Mouse (Mus musculus) bone marrow, adult 2 months (tissue): ENCODE measurements around the gene Fam189a1. TPM values are rescaled to one million over a fixed set of nuclear protein-coding genes. Genes with fewer than 3 reads are reported as not detected.

Experiments
- H3K27ac ChIP-seq: fragments of 200-500 bp; 2 replicates; pipeline ENCODE4 v1.5.1; 2012; ENCODE audit warnings: low read depth, mild to moderate bottlenecking, control low read depth, inconsistent platforms, low read length; ENCODE audit not compliant: control insufficient read depth, poor library complexity, insufficient read depth
- H3K4me1 ChIP-seq: fragments of 200-500 bp; 2 replicates; pipeline ENCODE4 v1.6.1; 2011; ENCODE audit warnings: low read length; ENCODE audit not compliant: control insufficient read depth, insufficient read depth
- H3K4me3 ChIP-seq: fragments of 200-500 bp; replicated peaks from 2 replicates; pipeline ENCODE3; 2011; ENCODE audit warnings: mild to moderate bottlenecking, low read depth, low read length, control low read depth; ENCODE audit not compliant: control insufficient read depth
- CTCF ChIP-seq: fragments of 200-500 bp; IDR thresholded peaks from 2 replicates; pipeline ENCODE4 v1.5.1; 2011; ENCODE audit warnings: low read length, control low read depth; ENCODE audit not compliant: control insufficient read depth, insufficient read depth
- POLR2A ChIP-seq: fragments of 200-500 bp; IDR thresholded peaks from 2 replicates; pipeline ENCODE4 v1.6.1; 2011; ENCODE audit warnings: low read depth, mild to moderate bottlenecking, control low read depth, low read length, borderline replicate concordance; ENCODE audit not compliant: control insufficient read depth
- WGBS: fragments of 180-500 bp; shearing (Covaris S2); methylation state at CpG from one replicate; pipeline ENCODE4 v1.1.7; 2018; 5-methylcytosine and 5-hydroxymethylcytosine counted together
- polyA plus RNA-seq: library from polyadenylated mRNA; stranded (reverse); fragments of >200 nt; gene quantifications from 2 replicates; pipeline ENCODE4 v1.2.4, GENCODE M21; 2011; ENCODE audit warnings: low replicate concordance; ENCODE audit not compliant: missing spikeins, insufficient read depth, insufficient read length

Gene Fam189a1
- polyA plus RNA-seq, 1 experiment: not detected

DNA sequence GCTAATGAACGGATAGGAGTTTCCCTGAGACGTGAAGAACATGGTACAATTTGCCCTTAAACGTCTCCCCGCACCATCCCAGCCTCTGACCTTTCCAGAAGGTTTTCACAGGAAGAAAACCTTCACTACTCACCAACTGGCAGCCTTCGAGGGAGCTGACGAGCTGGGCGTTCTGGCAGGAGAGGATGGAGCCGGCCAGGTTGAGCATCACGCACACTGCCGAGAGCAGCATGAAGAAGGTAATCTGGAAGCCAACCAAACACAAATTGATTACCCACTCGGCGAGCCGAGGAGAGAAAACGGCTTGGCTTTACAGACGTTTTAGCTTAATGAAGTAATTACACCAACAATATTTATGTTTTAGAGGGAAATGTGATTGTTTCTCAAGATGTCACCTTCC, 300.4 kb downstream of the Fam189a1 start:
- WGBS: 68% methylated on average over 15 of the region's 15 CpGs
- Histone ChIP-seq H3K27ac (no peak overlapping the region), H3K4me3 (no peak overlapping the region), H3K4me1 (no peaks in the 10 kb centered on the region)
- TF ChIP-seq POLR2A (no peak), CTCF (no peak)

GRCm38 (mm10) chr7:64855389-64855927, 300.9 kb downstream of the Fam189a1 start:
- no peak for TF ChIP-seq CTCF
- TF ChIP-seq POLR2A: no peak
- Histone ChIP-seq H3K4me3 (no peak overlapping the region), H3K27ac (no peak overlapping the region), H3K4me1 (no peaks in the 10 kb centered on the region)
- WGBS: 75% methylated on average over 6 of the region's 10 CpGs

GRCm38 (mm10) chr7:64850791-64851190, 305.6 kb downstream of the Fam189a1 start:
- H3K27ac ChIP-seq: no peak overlapping the region
- TF ChIP-seq CTCF: no peak
- TF ChIP-seq POLR2A: no peak
- no peak overlapping the region for H3K4me3 ChIP-seq
- 30% methylated on average over 3 of the region's 3 CpGs for WGBS
- H3K4me1 ChIP-seq: no peaks in the 10 kb centered on the region

- no peak overlapping the region for H3K27ac ChIP-seq
- TF ChIP-seq CTCF (no peak), POLR2A (no peak)
- 81% methylated on average over 5 of the region's 5 CpGs for WGBS
- no peaks in the 10 kb centered on the region for H3K4me1 ChIP-seq
- no peak overlapping the region for H3K4me3 ChIP-seq
Observed at GRCm38 (mm10) chr7:64847366-64847899, 308.9 kb downstream of the Fam189a1 start.

- WGBS: 70% methylated on average over 3 of the region's 3 CpGs
- H3K4me1 ChIP-seq: no peaks in the 10 kb centered on the region
- no peak for TF ChIP-seq POLR2A
- no peak overlapping the region for H3K27ac ChIP-seq
- H3K4me3 ChIP-seq: no peak overlapping the region
Observed at GRCm38 (mm10) chr7:64846061-64846460, 310.3 kb downstream of the Fam189a1 start.

GRCm38 (mm10) chr7:64840946-64841659, 315.3 kb downstream of the Fam189a1 start:
- Histone ChIP-seq H3K4me3 (no peak overlapping the region), H3K4me1 (no peaks in the 10 kb centered on the region), H3K27ac (no peak overlapping the region)
- TF ChIP-seq CTCF: no peak
- no peak for TF ChIP-seq POLR2A
- WGBS: 74% methylated on average over 10 of the region's 10 CpGs

GRCm38 (mm10) chr7:64840576-64840895, 315.8 kb downstream of the Fam189a1 start:
- TF ChIP-seq CTCF (no peak), POLR2A (no peak)
- Histone ChIP-seq H3K4me3 (no peak overlapping the region), H3K27ac (no peak overlapping the region), H3K4me1 (no peaks in the 10 kb centered on the region)
- 81% methylated on average over 1 of the region's 1 CpGs for WGBS

DNA sequence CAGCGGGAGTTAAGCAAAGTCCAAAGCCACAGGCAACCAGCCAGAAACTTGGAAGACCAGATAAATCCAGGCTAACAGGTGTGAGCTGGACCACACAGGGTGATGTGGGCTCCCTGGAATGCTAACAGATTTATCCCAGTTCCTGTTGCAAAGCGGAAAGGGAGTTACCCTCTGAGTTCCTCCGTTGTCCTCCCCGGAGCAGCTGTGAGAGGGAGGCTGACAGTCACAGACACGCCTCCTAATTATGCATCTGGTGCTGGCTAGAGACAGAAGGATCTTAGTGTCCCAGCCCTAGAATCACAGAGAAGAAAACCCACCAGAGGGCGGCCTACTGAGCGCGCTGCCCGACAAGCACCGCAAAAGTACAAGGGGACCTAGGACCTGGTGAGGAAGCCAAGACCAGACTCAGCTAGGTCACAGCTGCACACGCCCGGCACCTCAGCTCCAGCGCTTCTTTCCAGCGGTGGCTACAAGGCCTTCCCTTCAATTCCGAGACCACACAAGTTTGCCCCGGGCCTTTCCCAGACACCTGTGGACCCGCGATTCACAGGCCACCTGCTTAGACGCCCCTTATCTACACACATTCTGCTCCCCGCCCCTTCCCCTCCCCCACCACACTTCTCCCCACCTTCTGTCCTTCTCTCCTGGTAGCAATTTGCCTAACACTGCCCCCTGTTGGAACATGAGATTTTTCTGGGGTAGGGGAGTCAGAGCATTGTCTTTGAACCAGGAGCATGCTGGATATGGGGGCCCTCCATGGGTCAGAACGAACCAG, 316.4 kb downstream of the Fam189a1 start:
- no peak overlapping the region for H3K4me3 ChIP-seq
- TF ChIP-seq CTCF: no peak
- H3K4me1 ChIP-seq: no peaks in the 10 kb centered on the region
- WGBS: 11% methylated on average over 21 of the region's 21 CpGs
- H3K27ac ChIP-seq: no peak overlapping the region
